Mouse (Mus musculus): ENCODE data around the gene Cfdp1. TPM values are rescaled to one million over a fixed set of nuclear protein-coding genes. Genes with fewer than 3 reads are reported as not detected.

The Cfdp1 gene
- polyA plus RNA-seq, 1 experiment from 2014 or later = 98.6 TPM

GRCm38 (mm10) chr8:111782671-111783394 is 71.3 kb downstream of the Cfdp1 start:
- Histone ChIP-seq H3K9me3 (ENCODE audit: control insufficient read depth, low read length) (no peaks in the 10 kb centered on the region), H3K4me3 (ENCODE audit: low read depth, low read length) (no peak overlapping the region), H3K4me1 (replicated peaks; ENCODE audit: control insufficient read depth, insufficient read depth) (0 out of 2 replicates have a peak, but pooled peaks cover 2% of the 10 kb centered on the region), H3K9ac (ENCODE audit: low read length) (no peak overlapping the region), H3K4me2 (replicated peaks; ENCODE audit: low read depth) (no peak overlapping the region), H3K27ac (replicated peaks) (no peak overlapping the region), H3K27me3 (ENCODE audit: control insufficient read depth, insufficient read depth, low read length) (no peaks in the 10 kb centered on the region), H3K36me3 (ENCODE audit: control insufficient read depth, insufficient read depth, low read length) (no peaks in the 10 kb centered on the region)
- no peak for ATAC-seq (ENCODE audit: low FRiP score, low TSS enrichment)
- no peak for TF ChIP-seq EP300 (optimal IDR thresholded peaks at IDR 0.05)
- TF ChIP-seq CTCF (IDR thresholded peaks at IDR 0.05; ENCODE audit: low read depth) = peak; percentile 35; the same call in 1 of the 2 replicates
- WGBS = 81% methylated on average over 9 of the region's 9 CpGs
- DNase-seq (ENCODE audit: low spot score) = no peak

GRCm38 (mm10) chr8:111782161-111782560 is 71.9 kb downstream of the Cfdp1 start:
- Histone ChIP-seq H3K4me1 (replicated peaks; ENCODE audit: control insufficient read depth, insufficient read depth) (no peaks in the 10 kb centered on the region), H3K27me3 (ENCODE audit: control insufficient read depth, insufficient read depth, low read length) (no peaks in the 10 kb centered on the region), H3K4me2 (replicated peaks; ENCODE audit: low read depth) (no peak overlapping the region), H3K36me3 (ENCODE audit: control insufficient read depth, insufficient read depth, low read length) (no peaks in the 10 kb centered on the region), H3K9me3 (ENCODE audit: control insufficient read depth, low read length) (no peaks in the 10 kb centered on the region), H3K4me3 (ENCODE audit: low read depth, low read length) (no peak overlapping the region), H3K9ac (ENCODE audit: low read length) (no peak overlapping the region), H3K27ac (replicated peaks) (no peak overlapping the region)
- peak; percentile 31 for TF ChIP-seq EP300 (optimal IDR thresholded peaks at IDR 0.05)
- no peak for TF ChIP-seq CTCF (IDR thresholded peaks at IDR 0.05; ENCODE audit: low read depth)
- DNase-seq (ENCODE audit: low spot score) (no peak), ATAC-seq (ENCODE audit: low FRiP score, low TSS enrichment) (peak; percentile 42; the same call in 1 of the 2 replicates)
- WGBS = 52% methylated on average over 2 of the region's 2 CpGs

- ATAC-seq (ENCODE audit: low FRiP score, low TSS enrichment) (no peak), DNase-seq (ENCODE audit: low spot score) (no peak)
- H3K27ac ChIP-seq (replicated peaks) = no peak overlapping the region
- no peaks in the 10 kb centered on the region for H3K36me3 ChIP-seq (ENCODE audit: control insufficient read depth, insufficient read depth, low read length)
- WGBS = 88% methylated on average over 10 of the region's 10 CpGs
- no peak for TF ChIP-seq CTCF (IDR thresholded peaks at IDR 0.05; ENCODE audit: low read depth)
- no peak for TF ChIP-seq EP300 (optimal IDR thresholded peaks at IDR 0.05)
- H3K4me1 ChIP-seq (replicated peaks; ENCODE audit: control insufficient read depth, insufficient read depth) = no peaks in the 10 kb centered on the region
- H3K4me2 ChIP-seq (replicated peaks; ENCODE audit: low read depth) = no peak overlapping the region
- no peaks in the 10 kb centered on the region for H3K27me3 ChIP-seq (ENCODE audit: control insufficient read depth, insufficient read depth, low read length)
- H3K4me3 ChIP-seq (ENCODE audit: low read depth, low read length) = no peak overlapping the region
- H3K9me3 ChIP-seq (ENCODE audit: control insufficient read depth, low read length) = no peaks in the 10 kb centered on the region
- no peak overlapping the region for H3K9ac ChIP-seq (ENCODE audit: low read length)
Observed at GRCm38 (mm10) chr8:111780697-111781424, 73.2 kb downstream of the Cfdp1 start.

- WGBS = 78% methylated on average over 7 of the region's 7 CpGs
Observed at GRCm38 (mm10) chr8:111779690-111780089, 74.4 kb downstream of the Cfdp1 start.

GRCm38 (mm10) chr8:111778801-111779200 is 75.3 kb downstream of the Cfdp1 start:
- 80% methylated on average over 7 of the region's 7 CpGs for WGBS
- ATAC-seq (ENCODE audit: low FRiP score, low TSS enrichment) = no peak
- Histone ChIP-seq H3K9me3 (ENCODE audit: control insufficient read depth, low read length) (no peaks in the 10 kb centered on the region), H3K9ac (ENCODE audit: low read length) (no peak overlapping the region), H3K4me3 (ENCODE audit: low read depth, low read length) (no peak overlapping the region), H3K27me3 (ENCODE audit: control insufficient read depth, insufficient read depth, low read length) (no peaks in the 10 kb centered on the region), H3K27ac (replicated peaks) (no peak overlapping the region), H3K36me3 (ENCODE audit: control insufficient read depth, insufficient read depth, low read length) (no peaks in the 10 kb centered on the region), H3K4me1 (replicated peaks; ENCODE audit: control insufficient read depth, insufficient read depth) (no peaks in the 10 kb centered on the region), H3K4me2 (replicated peaks; ENCODE audit: low read depth) (no peak overlapping the region)
- TF ChIP-seq EP300 (optimal IDR thresholded peaks at IDR 0.05) (no peak), CTCF (IDR thresholded peaks at IDR 0.05; ENCODE audit: low read depth) (no peak)
- DNase-seq (ENCODE audit: low spot score) = no peak

More at GRCm38 (mm10) chr8:111779690-111780089, 74.4 kb downstream of the Cfdp1 start:
- no peak overlapping the region for H3K4me3 ChIP-seq (ENCODE audit: low read depth, low read length)
- TF ChIP-seq CTCF (IDR thresholded peaks at IDR 0.05; ENCODE audit: low read depth) = no peak
- DNase-seq (ENCODE audit: low spot score) = no peak
- H3K4me1 ChIP-seq (replicated peaks; ENCODE audit: control insufficient read depth, insufficient read depth) = no peaks in the 10 kb centered on the region
- ATAC-seq (ENCODE audit: low FRiP score, low TSS enrichment) = no peak
- no peaks in the 10 kb centered on the region for H3K36me3 ChIP-seq (ENCODE audit: control insufficient read depth, insufficient read depth, low read length)
- H3K9me3 ChIP-seq (ENCODE audit: control insufficient read depth, low read length) = no peaks in the 10 kb centered on the region
- H3K27ac ChIP-seq (replicated peaks) = no peak overlapping the region
- no peak overlapping the region for H3K4me2 ChIP-seq (replicated peaks; ENCODE audit: low read depth)
- no peak overlapping the region for H3K9ac ChIP-seq (ENCODE audit: low read length)
- H3K27me3 ChIP-seq (ENCODE audit: control insufficient read depth, insufficient read depth, low read length) = no peaks in the 10 kb centered on the region

- WGBS = 96% methylated on average over 4 of the region's 4 CpGs
- no peak overlapping the region for H3K9ac ChIP-seq (ENCODE audit: low read length)
- no peak for TF ChIP-seq CTCF (IDR thresholded peaks at IDR 0.05; ENCODE audit: low read depth)
- TF ChIP-seq EP300 (optimal IDR thresholded peaks at IDR 0.05) = no peak
- H3K4me3 ChIP-seq (ENCODE audit: low read depth, low read length) = no peak overlapping the region
- 0 out of 2 replicates have a peak, but pooled peaks cover 3% of the 10 kb centered on the region for H3K36me3 ChIP-seq (ENCODE audit: control insufficient read depth, insufficient read depth, low read length)
- H3K27ac ChIP-seq (replicated peaks) = no peak overlapping the region
- no peak overlapping the region for H3K4me2 ChIP-seq (replicated peaks; ENCODE audit: low read depth)
- no peaks in the 10 kb centered on the region for H3K9me3 ChIP-seq (ENCODE audit: control insufficient read depth, low read length)
- H3K27me3 ChIP-seq (ENCODE audit: control insufficient read depth, insufficient read depth, low read length) = no peaks in the 10 kb centered on the region
- DNase-seq (ENCODE audit: low spot score) (no peak), ATAC-seq (ENCODE audit: low FRiP score, low TSS enrichment) (no peak)
- H3K4me1 ChIP-seq (replicated peaks; ENCODE audit: control insufficient read depth, insufficient read depth) = no peaks in the 10 kb centered on the region
Observed at GRCm38 (mm10) chr8:111776492-111776891, 77.6 kb downstream of the Cfdp1 start.
